Mouse (Mus musculus) stomach, embryonic 15.5 days (tissue): ENCODE results near the gene Ssh2. TPM values are rescaled to one million over a fixed set of nuclear protein-coding genes. Genes with fewer than 3 reads are reported as not detected.

ENCODE experiments used
- ATAC-seq: fragments of 200-750 bp; cut with Nextera tagmentation; 2 replicates; pipeline ENCODE4 v1.8.0; 2017; ENCODE audit warnings: low read depth, moderate number of reproducible peaks, moderate TSS enrichment; ENCODE audit not compliant: insufficient read depth, low FRiP score
- H3K27ac ChIP-seq: fragments of 300-500 bp; sonication (generic); 2 replicates; pipeline ENCODE4 v1.5.1; 2015; ENCODE audit warnings: mild to moderate bottlenecking, inconsistent platforms
- H3K27me3 ChIP-seq: fragments of 300-500 bp; sonication (generic); replicated peaks from 2 replicates; pipeline ENCODE4 v1.6.1; 2015; ENCODE audit warnings: inconsistent platforms
- H3K36me3 ChIP-seq: fragments of 300-500 bp; sonication (generic); 2 replicates; pipeline ENCODE4 v1.6.1; 2015; ENCODE audit warnings: inconsistent platforms
- H3K4me1 ChIP-seq: fragments of 300-500 bp; sonication (generic); 2 replicates; pipeline ENCODE4 v1.6.1; 2015; ENCODE audit warnings: inconsistent platforms
- H3K4me2 ChIP-seq: fragments of 300-500 bp; sonication (generic); 2 replicates; pipeline ENCODE4 v1.6.1; 2015; ENCODE audit warnings: mild to moderate bottlenecking, inconsistent platforms
- H3K4me3 ChIP-seq: fragments of 300-500 bp; sonication (generic); replicated peaks from 2 replicates; pipeline ENCODE4 v1.5.1; 2015; ENCODE audit warnings: inconsistent platforms
- H3K9ac ChIP-seq: fragments of 300-500 bp; sonication (generic); 2 replicates; pipeline ENCODE4 v1.6.1; 2015; ENCODE audit warnings: inconsistent platforms
- H3K9me3 ChIP-seq: fragments of 300-500 bp; sonication (generic); 2 replicates; pipeline ENCODE4 v1.6.1; 2016; ENCODE audit warnings: inconsistent platforms
- WGBS: fragments of 180-500 bp; shearing (Covaris S2); methylation state at CpG from one replicate; pipeline ENCODE4 v1.1.7; 2015; 5-methylcytosine and 5-hydroxymethylcytosine counted together
- polyA plus RNA-seq: library from polyadenylated mRNA; unstranded; fragments of >200 nt; fragmentation: Nextera tagmentation; extraction: Ambion mirVana; gene quantifications from 2 replicates; pipeline ENCODE4 v1.2.1, GENCODE M21; 2015

The Ssh2 gene
- 6.9 and 7.3 TPM in 2 replicates for polyA plus RNA-seq

DNA sequence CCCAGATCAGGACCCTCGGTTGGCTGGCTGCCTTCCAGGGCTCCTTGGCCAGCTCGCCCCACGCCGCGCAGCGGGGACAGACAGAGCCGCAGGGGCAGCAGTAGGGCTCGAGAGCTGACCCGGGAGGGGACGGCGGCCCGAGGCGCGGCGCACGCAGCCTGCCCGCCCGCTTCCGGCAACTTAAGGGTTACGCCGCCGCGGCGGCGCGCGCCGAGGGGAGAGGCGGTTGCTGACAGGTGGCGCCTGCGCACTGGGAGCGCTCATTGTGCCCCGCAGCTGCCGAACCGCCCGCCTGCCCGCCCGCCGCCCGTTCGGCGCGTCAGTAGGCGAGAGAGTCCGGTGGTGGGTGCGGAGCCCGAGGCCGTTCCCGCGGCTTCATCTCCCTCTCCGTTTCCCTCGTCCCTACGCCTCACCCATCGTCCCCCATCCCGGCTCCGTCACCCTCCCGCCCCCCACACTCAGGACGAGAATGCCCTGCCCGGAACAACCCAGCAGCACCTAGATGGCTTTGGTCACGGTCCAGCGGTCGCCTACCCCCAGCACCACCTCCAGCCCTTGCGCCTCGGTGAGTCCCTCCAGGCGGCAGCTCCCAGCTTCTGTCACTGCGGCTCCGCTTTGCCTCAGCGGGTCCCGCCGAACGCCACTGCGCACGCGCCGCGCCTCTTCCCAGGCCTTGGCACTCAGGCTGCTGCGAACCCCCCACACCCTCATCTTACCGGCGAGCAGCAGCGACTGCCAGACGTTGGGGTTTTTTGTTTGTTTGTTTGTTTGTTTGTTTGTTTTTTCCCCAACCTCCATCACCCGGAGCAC, at the start of gene Ssh2:
Gene Ssh2 (plus strand): TSS at position 337 of the 810 bp plus-strand sequence.
- peak; percentile 87 for ATAC-seq

DNA sequence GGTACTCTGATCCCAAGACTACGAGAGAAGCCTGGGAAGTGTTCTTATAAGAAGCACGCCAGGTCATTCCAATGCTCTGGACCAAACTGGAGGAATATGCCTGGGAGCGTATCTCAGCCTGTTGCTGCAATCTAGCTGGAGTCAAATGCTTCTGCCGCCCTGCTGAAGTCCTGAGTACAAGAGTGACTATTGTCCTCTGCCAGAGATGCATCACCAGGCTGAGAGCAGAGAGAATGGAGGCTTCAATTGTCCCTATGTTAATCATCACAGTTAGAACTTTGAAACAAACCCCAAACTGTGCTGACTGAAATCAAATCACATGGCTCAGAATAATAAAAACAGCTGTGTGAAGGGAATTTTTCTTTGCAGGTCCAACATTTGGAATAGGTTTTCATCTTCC, 42.4 kb upstream of the Ssh2 start:
- WGBS = 60% methylated on average over 4 of the region's 4 CpGs
- Histone ChIP-seq H3K4me3 (no peak overlapping the region), H3K27me3 (no peaks in the 10 kb centered on the region), H3K9me3 (no peaks in the 10 kb centered on the region), H3K27ac (no peak overlapping the region), H3K36me3 (no peaks in the 10 kb centered on the region), H3K9ac (no peak overlapping the region), H3K4me1 (no peaks in the 10 kb centered on the region), H3K4me2 (no peak overlapping the region)
- ATAC-seq = no peak

More for the DNA sequence above, at the start of gene Ssh2:
- Histone ChIP-seq H3K27ac (peak within 1 kb of the TSS; percentile 93), H3K36me3 (no peaks in the 10 kb centered on the region), H3K4me3 (peak within 1 kb of the TSS; percentile 89), H3K9me3 (no peaks in the 10 kb centered on the region), H3K9ac (peak within 1 kb of the TSS; percentile 83), H3K4me1 (0 out of 2 replicates have a peak, but pooled peaks cover 3% of the 10 kb centered on the region), H3K4me2 (peak within 1 kb of the TSS; percentile 92), H3K27me3 (no peaks in the 10 kb centered on the region)
- under 1% methylated on average over 75 of the region's 82 CpGs for WGBS

DNA sequence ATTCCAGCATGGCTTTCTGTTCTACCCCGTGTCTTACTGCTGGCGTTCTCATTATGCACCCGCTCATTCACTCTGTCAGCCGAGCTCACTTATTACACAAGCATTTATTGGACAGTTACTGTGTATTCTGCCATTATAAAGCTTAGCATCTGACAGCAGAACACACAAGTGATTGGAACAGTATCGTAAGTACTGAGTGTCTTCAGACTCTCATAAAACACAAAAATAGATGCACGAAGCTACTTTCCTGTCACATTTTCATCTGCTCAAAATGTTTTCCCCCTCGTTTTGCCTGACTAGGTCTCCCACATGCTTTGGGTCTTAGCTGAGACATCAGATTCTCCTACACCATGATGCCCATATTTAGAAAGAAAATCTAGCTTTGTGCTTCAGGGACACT, 41.6 kb upstream of the Ssh2 start:
- Histone ChIP-seq H3K27ac (no peak overlapping the region), H3K4me3 (no peak overlapping the region), H3K4me2 (no peak overlapping the region), H3K9ac (no peak overlapping the region), H3K4me1 (no peaks in the 10 kb centered on the region), H3K27me3 (no peaks in the 10 kb centered on the region), H3K36me3 (no peaks in the 10 kb centered on the region), H3K9me3 (no peaks in the 10 kb centered on the region)
- ATAC-seq = no peak
- 42% methylated on average over 7 of the region's 7 CpGs for WGBS

DNA sequence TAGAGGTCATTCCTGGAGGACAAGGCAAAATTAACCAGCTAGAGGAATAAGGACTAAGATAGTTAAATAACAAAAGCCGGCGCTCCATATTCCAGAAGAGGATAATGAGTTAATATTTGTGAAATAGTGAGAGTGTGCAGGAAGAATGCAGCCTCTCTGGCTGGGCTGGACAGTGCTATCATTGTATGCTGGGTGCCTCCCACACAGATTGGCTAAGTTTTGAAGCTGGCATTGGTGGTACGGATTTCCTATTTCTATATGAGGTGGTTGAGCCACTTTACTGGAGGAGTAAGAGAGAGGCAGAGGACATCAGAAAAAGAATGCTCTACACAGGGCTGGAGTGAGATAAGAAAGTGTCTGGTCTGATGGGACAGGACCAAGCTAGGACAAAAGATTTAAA, 36.3 kb upstream of the Ssh2 start:
- Histone ChIP-seq H3K36me3 (no peaks in the 10 kb centered on the region), H3K27ac (no peak overlapping the region), H3K27me3 (no peaks in the 10 kb centered on the region), H3K9ac (no peak overlapping the region), H3K4me3 (no peak overlapping the region), H3K9me3 (no peaks in the 10 kb centered on the region), H3K4me2 (no peak overlapping the region), H3K4me1 (no peaks in the 10 kb centered on the region)
- 76% methylated on average over 3 of the region's 3 CpGs for WGBS
- ATAC-seq = no peak

DNA sequence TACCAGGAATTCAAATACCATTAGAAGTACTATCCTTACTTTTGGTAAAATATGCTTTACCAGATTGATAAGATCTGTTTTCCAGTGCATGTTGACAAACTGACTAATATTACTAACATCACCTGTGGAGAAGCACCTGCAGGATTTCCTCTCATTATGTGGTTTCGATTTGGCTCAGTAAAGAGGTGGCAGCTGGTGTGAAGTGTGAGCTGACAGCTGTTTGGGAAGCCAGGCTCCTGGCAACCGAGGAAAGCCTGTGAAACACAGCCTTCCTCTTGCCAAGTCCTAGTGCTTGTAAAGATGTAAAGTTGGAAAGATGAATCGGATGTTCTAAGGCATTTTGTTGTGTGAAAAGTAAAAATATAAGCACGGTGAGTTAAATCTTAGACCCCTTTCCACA, 35.2 kb upstream of the Ssh2 start:
- no peak for ATAC-seq
- Histone ChIP-seq H3K4me2 (no peak overlapping the region), H3K27me3 (no peaks in the 10 kb centered on the region)

DNA sequence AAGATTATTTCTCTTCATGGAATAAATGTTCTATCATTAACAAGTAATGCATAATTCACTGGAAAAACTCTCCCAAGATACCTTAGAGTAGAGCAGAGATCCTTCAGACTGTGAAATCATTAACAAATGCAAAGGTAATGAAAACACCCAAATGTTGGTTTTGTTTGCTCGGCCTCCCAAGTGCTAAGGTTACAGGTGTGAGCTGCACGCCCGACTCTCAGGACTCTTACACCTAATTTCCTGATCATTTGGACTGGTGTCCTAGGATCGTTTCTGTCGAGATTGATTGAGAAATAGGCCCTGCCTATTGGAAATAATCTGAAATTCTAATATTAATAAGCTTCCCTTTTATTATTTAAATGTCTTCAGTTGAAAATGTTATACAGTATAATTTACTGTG, 34.6 kb upstream of the Ssh2 start:
- Histone ChIP-seq H3K4me2 (no peak overlapping the region), H3K36me3 (no peaks in the 10 kb centered on the region), H3K9ac (no peak overlapping the region), H3K27me3 (no peaks in the 10 kb centered on the region), H3K4me3 (no peak overlapping the region), H3K27ac (no peak overlapping the region), H3K4me1 (no peaks in the 10 kb centered on the region), H3K9me3 (no peaks in the 10 kb centered on the region)
- whole genome bisulfite sequencing = 52% methylated on average over 5 of the region's 5 CpGs
- ATAC-seq = no peak

More for the DNA sequence above, 35.2 kb upstream of the Ssh2 start:
- H3K9me3 ChIP-seq = no peaks in the 10 kb centered on the region
- no peaks in the 10 kb centered on the region for H3K4me1 ChIP-seq
- H3K36me3 ChIP-seq = no peaks in the 10 kb centered on the region
- WGBS = 37% methylated on average over 4 of the region's 4 CpGs
- H3K4me3 ChIP-seq = no peak overlapping the region
- peak overlapping the region; percentile 48; the same call in 1 of the 2 replicates for H3K27ac ChIP-seq
- H3K9ac ChIP-seq = no peak overlapping the region

DNA sequence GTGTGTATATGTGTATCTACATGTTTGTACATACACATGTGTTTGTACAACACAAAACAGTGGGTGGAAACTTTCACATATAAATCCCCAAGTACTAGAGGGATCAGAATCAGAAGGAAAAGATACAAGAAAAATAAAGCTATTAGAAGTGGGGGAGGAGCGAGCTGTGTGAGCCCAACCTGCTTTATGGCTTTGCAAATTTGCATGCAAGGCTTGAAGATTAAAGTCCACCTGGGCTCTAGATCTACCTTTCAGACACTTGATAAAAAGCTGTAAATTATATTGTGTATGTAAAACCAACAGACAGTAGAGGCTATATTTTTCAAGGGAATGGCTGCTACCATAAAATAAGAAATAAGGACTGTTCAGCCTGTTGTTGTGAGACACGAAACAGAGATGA, 34.0 kb upstream of the Ssh2 start:
- no peaks in the 10 kb centered on the region for H3K9me3 ChIP-seq
- no peak overlapping the region for H3K4me3 ChIP-seq
- H3K27ac ChIP-seq = peak overlapping the region; percentile 14; the same call in 1 of the 2 replicates
- H3K27me3 ChIP-seq = no peaks in the 10 kb centered on the region
- WGBS = 62% methylated on average over 2 of the region's 2 CpGs
- H3K4me1 ChIP-seq = no peaks in the 10 kb centered on the region
- no peaks in the 10 kb centered on the region for H3K36me3 ChIP-seq
- ATAC-seq = 0 out of 2 replicates have a peak, but pooled peaks have one; percentile 50
- H3K4me2 ChIP-seq = no peak overlapping the region
- H3K9ac ChIP-seq = no peak overlapping the region

DNA sequence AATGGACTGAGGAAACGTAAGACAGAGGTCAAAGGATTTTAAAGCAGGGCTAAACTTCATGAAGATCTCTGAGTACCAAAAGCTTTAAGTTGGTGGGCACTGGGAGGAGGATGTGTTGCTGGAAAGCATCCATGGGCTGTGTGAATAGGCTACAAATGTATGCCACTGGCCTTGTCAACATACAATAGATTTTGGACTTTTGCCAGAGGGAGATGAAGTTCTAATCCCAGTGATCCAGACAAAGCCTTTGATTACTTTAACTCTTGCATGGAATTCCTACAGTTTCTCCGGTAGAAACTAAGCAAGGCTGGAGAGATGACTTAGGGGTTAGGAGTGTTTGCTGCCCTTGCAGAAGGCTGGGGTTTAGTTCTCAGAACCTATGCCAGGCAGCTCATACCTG, 33.5 kb upstream of the Ssh2 start:
- no peaks in the 10 kb centered on the region for H3K36me3 ChIP-seq
- no peak overlapping the region for H3K4me2 ChIP-seq
- H3K9ac ChIP-seq = no peak overlapping the region
- peak overlapping the region; percentile 14; the same call in 1 of the 2 replicates for H3K27ac ChIP-seq
- no peaks in the 10 kb centered on the region for H3K9me3 ChIP-seq
- no peaks in the 10 kb centered on the region for H3K27me3 ChIP-seq
- no peak overlapping the region for H3K4me3 ChIP-seq
- no peak for ATAC-seq
- H3K4me1 ChIP-seq = no peaks in the 10 kb centered on the region
- 17% methylated on average over 2 of the region's 2 CpGs for WGBS

DNA sequence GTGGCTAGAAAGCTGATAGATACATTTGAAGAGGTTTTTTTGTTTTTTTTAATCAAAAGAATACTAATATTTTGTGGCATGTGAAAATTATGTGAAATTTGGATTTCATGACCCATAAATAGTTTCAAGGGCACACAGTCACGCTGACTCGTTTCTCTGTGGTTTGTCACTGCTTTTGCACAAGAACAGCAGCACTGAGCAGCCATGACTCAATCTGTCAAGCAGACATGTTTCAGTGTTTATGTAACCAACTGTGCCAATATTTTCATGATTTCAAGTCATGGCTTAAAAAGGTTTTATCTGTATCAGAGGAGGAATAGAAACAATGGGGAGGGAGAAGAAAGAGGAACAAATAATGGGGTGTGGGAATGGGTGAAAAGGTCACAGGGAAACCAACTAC, 31.2 kb upstream of the Ssh2 start:
- no peak overlapping the region for H3K4me2 ChIP-seq
- no peak for ATAC-seq
- 34% methylated on average over 2 of the region's 2 CpGs for WGBS
- H3K4me1 ChIP-seq = no peaks in the 10 kb centered on the region
- H3K27ac ChIP-seq = no peak overlapping the region
- H3K36me3 ChIP-seq = no peaks in the 10 kb centered on the region
- no peak overlapping the region for H3K9ac ChIP-seq
- H3K9me3 ChIP-seq = no peaks in the 10 kb centered on the region
- H3K27me3 ChIP-seq = no peaks in the 10 kb centered on the region
- no peak overlapping the region for H3K4me3 ChIP-seq

DNA sequence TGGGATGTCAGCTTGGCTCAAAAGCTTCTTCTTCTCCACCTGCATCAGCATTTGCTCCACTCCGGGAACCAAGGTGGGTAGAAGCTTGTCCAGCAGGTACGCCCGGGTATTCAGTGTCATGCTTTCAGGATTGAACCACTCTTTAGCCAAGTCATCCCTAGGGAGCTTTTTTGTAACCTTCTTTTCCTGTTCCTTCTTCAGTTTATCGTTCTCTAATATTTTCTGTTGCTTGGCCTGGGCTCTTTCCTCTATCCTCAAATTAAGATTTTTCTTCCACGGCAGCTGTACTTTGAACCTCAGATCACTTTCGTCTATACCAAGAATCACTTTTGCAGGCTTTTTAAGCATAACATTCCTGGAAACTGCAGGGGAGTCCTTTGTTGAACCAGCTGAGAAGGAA, 27.2 kb upstream of the Ssh2 start, which contains the start of gene Efcab5:
Gene Efcab5 (minus strand): TSS at position 101 of the 400 bp plus-strand sequence.
- Histone ChIP-seq H3K4me3 (no peak within 1 kb of the TSS), H3K4me2 (no peak within 1 kb of the TSS), H3K9me3 (no peaks in the 10 kb centered on the region), H3K9ac (no peak within 1 kb of the TSS), H3K27ac (no peak within 1 kb of the TSS), H3K27me3 (no peaks in the 10 kb centered on the region), H3K4me1 (no peaks in the 10 kb centered on the region), H3K36me3 (no peaks in the 10 kb centered on the region)
- 57% methylated on average over 6 of the region's 6 CpGs for WGBS
- no peak for ATAC-seq

DNA sequence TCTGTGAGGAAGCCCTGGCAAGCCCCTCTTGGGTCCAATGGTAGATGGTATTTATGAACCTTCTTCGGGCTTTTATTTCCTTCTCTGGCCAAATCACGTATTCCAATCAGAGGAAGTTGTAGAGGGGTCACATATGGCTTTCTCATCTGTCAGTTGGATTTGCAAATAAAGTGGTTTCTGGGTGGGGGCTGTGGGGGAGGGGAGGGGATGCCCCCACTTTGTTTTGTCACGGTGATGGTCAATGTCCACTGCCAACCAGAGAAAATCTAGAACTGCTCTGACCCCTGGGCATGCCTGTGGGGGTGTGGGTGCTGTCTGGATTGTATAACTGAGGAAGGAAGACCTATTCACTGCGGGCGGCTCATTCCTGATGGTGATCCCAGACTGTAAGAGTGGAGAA, 22.7 kb upstream of the Ssh2 start:
- no peak overlapping the region for H3K9ac ChIP-seq
- H3K27me3 ChIP-seq = no peaks in the 10 kb centered on the region
- no peaks in the 10 kb centered on the region for H3K9me3 ChIP-seq
- no peaks in the 10 kb centered on the region for H3K36me3 ChIP-seq
- H3K4me3 ChIP-seq = no peak overlapping the region
- no peak overlapping the region for H3K27ac ChIP-seq
- no peak for ATAC-seq
- H3K4me1 ChIP-seq = no peaks in the 10 kb centered on the region
- no peak overlapping the region for H3K4me2 ChIP-seq
- WGBS = 69% methylated on average over 5 of the region's 5 CpGs

DNA sequence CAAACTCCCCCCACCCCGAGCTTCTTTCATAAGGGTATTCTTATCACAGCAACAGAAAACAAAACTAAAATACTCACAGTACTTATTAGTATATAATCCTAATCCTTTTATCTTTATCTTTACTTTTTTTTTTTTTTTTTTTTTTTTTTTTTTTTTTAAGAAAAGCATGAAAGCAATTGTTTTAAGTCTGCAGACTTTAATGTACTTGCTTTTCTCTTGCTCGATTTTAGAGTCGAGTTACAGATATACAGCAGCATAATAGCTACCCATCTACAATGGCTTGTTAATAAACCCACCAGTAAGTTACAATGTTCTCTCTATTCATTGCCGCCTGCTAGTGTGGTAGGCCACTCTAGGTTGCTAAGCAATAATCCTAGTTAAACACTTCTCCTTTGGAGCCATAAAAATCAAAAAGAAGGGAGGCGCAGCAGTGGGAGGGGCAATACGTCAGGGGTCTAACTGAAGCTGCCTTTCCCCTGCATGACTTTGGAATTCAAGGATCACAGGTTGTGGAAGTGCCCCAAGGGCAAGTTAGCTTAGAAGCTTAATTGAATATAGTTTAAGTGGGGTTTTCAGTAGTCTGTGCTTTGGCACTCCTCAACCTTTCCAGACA, 22.0 kb upstream of the Ssh2 start:
- H3K4me3 ChIP-seq = no peak overlapping the region
- H3K4me2 ChIP-seq = no peak overlapping the region
- WGBS = 45% methylated on average over 6 of the region's 6 CpGs
- H3K27ac ChIP-seq = no peak overlapping the region
- no peaks in the 10 kb centered on the region for H3K4me1 ChIP-seq
- H3K36me3 ChIP-seq = no peaks in the 10 kb centered on the region
- no peak for ATAC-seq
- H3K27me3 ChIP-seq = no peaks in the 10 kb centered on the region
- no peak overlapping the region for H3K9ac ChIP-seq
- H3K9me3 ChIP-seq = no peaks in the 10 kb centered on the region
